Mouse (Mus musculus): ENCODE measurements at regions not wholly inside any gene's neighbourhood (a gene's known extent, or its start where the extent isn't known, plus 50 kb on each side); places are given as distances from the start of the nearest gene placed in this dataset.

DNA sequence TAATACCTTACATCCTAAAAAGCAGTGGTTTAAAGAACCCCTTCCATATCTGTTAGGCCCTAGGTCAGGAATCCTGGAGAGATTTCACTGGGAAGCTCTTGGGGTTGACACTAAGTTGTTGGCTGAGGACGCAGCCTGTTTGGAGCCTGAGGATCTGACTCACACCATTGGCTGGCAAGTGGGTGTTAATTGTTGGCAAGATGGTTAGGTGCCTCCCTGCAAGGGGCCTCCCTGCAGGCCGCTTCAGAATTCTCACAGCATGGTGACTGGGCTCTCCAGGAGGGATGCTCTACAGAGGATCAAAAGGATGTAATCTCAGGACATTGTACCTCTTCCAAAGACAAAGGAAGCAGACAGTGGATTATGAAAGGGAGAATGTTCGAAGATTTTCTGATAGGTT lies 270.7 kb upstream of the Fn1 start:
- Histone ChIP-seq H3K36me3 (ENCODE audit: control insufficient read depth, insufficient read depth, low read length) (no peaks in the 10 kb centered on the region), H3K27ac (ENCODE audit: low read depth, low read length) (no peak overlapping the region), H3K4me2 (ENCODE audit: low read length) (no peak overlapping the region), H3K4me1 (ENCODE audit: control insufficient read depth, insufficient read depth, low read length) (no peaks in the 10 kb centered on the region), H3K9ac (ENCODE audit: low read length) (no peak overlapping the region), H3K4me3 (ENCODE audit: low read depth, low read length) (no peak overlapping the region), H3K27me3 (replicated peaks; ENCODE audit: control insufficient read depth, insufficient read depth, low read length) (no peaks in the 10 kb centered on the region), H3K9me3 (replicated peaks; ENCODE audit: control insufficient read depth, low read length) (no peaks in the 10 kb centered on the region)
- DNase-seq (ENCODE audit: low spot score) (no peak), ATAC-seq (no peak)
- 49% methylated on average over 3 of the region's 3 CpGs for WGBS

DNA sequence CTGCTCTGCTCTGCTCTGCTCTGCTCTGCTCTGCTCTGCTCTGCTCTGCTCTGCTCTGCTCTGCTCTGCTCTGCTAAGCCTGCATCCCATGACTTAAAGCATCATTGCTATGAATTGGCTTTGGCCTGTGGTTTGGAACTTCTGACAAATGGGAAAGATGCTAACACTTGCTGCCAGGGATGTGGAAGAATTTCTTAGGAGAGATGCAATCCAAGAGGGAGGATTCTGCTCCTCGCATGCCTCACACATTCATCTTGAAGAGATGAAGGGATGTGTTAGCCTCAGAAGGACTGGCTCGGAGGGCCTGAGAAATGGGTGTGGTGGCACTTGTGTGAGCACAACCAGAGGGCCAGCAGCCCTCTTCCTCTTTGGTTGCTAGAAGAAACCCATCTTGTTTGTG lies 268.5 kb upstream of the Fn1 start:
- Histone ChIP-seq H3K4me3 (ENCODE audit: low read depth, low read length) (no peak overlapping the region), H3K4me1 (ENCODE audit: control insufficient read depth, insufficient read depth, low read length) (no peaks in the 10 kb centered on the region), H3K27me3 (replicated peaks; ENCODE audit: control insufficient read depth, insufficient read depth, low read length) (no peaks in the 10 kb centered on the region), H3K9me3 (replicated peaks; ENCODE audit: control insufficient read depth, low read length) (no peaks in the 10 kb centered on the region), H3K4me2 (ENCODE audit: low read length) (no peak overlapping the region), H3K9ac (ENCODE audit: low read length) (no peak overlapping the region), H3K36me3 (ENCODE audit: control insufficient read depth, insufficient read depth, low read length) (no peaks in the 10 kb centered on the region), H3K27ac (ENCODE audit: low read depth, low read length) (no peak overlapping the region)
- ATAC-seq: no peak
- no peak for DNase-seq (ENCODE audit: low spot score)
- WGBS: 86% methylated on average over 2 of the region's 2 CpGs

DNA sequence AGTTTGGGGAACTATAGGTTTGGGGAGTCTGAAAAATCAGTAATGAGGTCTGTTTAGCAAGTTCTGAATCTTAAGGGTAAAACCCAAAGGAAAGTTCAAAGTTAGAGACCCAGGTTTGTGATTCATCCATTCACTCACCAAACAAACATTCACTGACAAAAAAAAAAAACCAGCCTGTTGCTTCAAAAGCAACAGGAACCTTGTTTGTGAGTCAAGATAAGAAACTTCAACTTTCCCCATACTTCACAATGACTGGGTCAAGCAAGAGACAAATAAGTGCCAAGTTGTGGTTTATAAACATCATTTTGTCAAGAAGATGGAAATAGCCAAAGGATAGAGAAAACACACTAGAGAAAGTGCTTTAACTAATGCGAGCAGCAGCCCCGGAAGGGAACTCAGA lies 266.9 kb upstream of the Fn1 start:
- Histone ChIP-seq H3K4me1 (ENCODE audit: control insufficient read depth, insufficient read depth, low read length) (no peaks in the 10 kb centered on the region), H3K4me2 (ENCODE audit: low read length) (no peak overlapping the region), H3K4me3 (ENCODE audit: low read depth, low read length) (no peak overlapping the region), H3K36me3 (ENCODE audit: control insufficient read depth, insufficient read depth, low read length) (no peaks in the 10 kb centered on the region), H3K9ac (ENCODE audit: low read length) (no peak overlapping the region), H3K27ac (ENCODE audit: low read depth, low read length) (no peak overlapping the region), H3K27me3 (replicated peaks; ENCODE audit: control insufficient read depth, insufficient read depth, low read length) (no peaks in the 10 kb centered on the region), H3K9me3 (replicated peaks; ENCODE audit: control insufficient read depth, low read length) (no peaks in the 10 kb centered on the region)
- 91% methylated on average over 2 of the region's 2 CpGs for WGBS
- ATAC-seq (no peak), DNase-seq (ENCODE audit: low spot score) (no peak)

DNA sequence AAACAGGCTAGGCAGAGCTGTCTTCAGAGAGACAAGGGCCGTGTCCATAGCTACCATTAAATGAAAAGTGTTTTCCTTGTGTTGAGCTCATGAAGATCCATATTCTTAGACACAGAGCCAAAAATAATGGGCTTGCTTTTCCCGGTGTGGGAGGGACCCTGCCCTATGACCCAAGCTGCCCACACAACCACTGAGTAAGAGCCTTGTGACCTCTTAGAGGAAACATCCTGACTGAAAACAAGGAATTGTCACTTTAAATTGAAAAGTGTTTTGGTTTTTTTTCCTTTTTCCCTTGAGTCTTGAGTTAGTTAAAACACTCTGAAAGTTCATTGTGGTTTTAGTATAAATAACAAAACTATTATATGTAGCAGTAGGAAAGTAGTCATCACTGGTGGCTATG lies 264.0 kb upstream of the Fn1 start:
- Histone ChIP-seq H3K36me3 (ENCODE audit: control insufficient read depth, insufficient read depth, low read length) (no peaks in the 10 kb centered on the region), H3K4me2 (ENCODE audit: low read length) (no peak overlapping the region), H3K9ac (ENCODE audit: low read length) (no peak overlapping the region), H3K9me3 (replicated peaks; ENCODE audit: control insufficient read depth, low read length) (no peaks in the 10 kb centered on the region), H3K4me3 (ENCODE audit: low read depth, low read length) (no peak overlapping the region), H3K4me1 (ENCODE audit: control insufficient read depth, insufficient read depth, low read length) (no peaks in the 10 kb centered on the region), H3K27ac (ENCODE audit: low read depth, low read length) (no peak overlapping the region), H3K27me3 (replicated peaks; ENCODE audit: control insufficient read depth, insufficient read depth, low read length) (no peaks in the 10 kb centered on the region)
- 85% methylated on average over 2 of the region's 2 CpGs for WGBS
- no peak for DNase-seq (ENCODE audit: low spot score)
- no peak for ATAC-seq

DNA sequence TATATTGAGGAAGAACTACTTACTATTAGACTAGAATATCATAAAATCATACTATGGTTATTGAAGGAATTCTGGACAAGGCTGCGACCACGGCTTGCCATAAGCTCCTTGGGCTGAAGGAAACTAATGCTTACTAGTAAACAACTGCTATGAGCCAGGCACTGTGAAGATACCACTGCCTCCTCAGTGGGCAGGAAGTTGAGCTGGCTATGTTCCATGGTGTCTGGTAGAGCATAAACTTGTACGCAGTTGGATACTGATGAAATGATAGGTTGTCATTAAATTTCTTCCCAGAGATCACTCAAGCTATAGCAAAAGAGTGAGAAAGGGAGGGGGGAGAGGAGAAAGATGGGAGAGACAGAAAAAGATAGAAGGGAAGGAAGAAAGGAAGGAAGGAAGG lies 261.4 kb upstream of the Fn1 start:
- H3K27me3 ChIP-seq (replicated peaks; ENCODE audit: control insufficient read depth, insufficient read depth, low read length): no peaks in the 10 kb centered on the region
- H3K27ac ChIP-seq (ENCODE audit: low read depth, low read length): no peak overlapping the region
- H3K4me1 ChIP-seq (ENCODE audit: control insufficient read depth, insufficient read depth, low read length): no peaks in the 10 kb centered on the region
- no peak for DNase-seq (ENCODE audit: low spot score)
- no peak overlapping the region for H3K4me3 ChIP-seq (ENCODE audit: low read depth, low read length)
- no peak overlapping the region for H3K9ac ChIP-seq (ENCODE audit: low read length)
- 98% methylated on average over 3 of the region's 3 CpGs for WGBS
- no peaks in the 10 kb centered on the region for H3K9me3 ChIP-seq (replicated peaks; ENCODE audit: control insufficient read depth, low read length)
- no peak for ATAC-seq
- no peaks in the 10 kb centered on the region for H3K36me3 ChIP-seq (ENCODE audit: control insufficient read depth, insufficient read depth, low read length)
- no peak overlapping the region for H3K4me2 ChIP-seq (ENCODE audit: low read length)

DNA sequence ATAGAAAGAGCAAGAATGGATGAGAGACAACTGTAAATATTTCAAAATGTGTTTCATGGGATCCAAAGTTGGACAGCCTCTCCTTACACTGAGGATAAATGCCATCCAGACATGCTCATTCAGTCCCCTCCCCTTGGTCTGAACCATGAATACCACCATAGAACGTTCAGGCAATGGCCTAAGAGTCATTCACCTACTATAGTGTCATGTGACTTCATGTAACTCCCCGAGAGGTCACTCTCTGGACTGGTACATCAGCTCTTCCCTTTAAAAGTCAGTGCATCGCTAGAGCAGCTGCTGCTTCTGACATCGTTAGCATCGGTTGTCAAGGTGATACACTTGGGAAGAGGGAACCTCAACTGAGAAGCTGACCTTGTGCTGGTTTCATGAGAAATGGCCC lies 260.2 kb upstream of the Fn1 start:
- Histone ChIP-seq H3K9me3 (replicated peaks; ENCODE audit: control insufficient read depth, low read length) (no peaks in the 10 kb centered on the region), H3K27ac (ENCODE audit: low read depth, low read length) (no peak overlapping the region), H3K4me1 (ENCODE audit: control insufficient read depth, insufficient read depth, low read length) (no peaks in the 10 kb centered on the region), H3K9ac (ENCODE audit: low read length) (no peak overlapping the region), H3K27me3 (replicated peaks; ENCODE audit: control insufficient read depth, insufficient read depth, low read length) (no peaks in the 10 kb centered on the region), H3K36me3 (ENCODE audit: control insufficient read depth, insufficient read depth, low read length) (no peaks in the 10 kb centered on the region), H3K4me2 (ENCODE audit: low read length) (no peak overlapping the region), H3K4me3 (ENCODE audit: low read depth, low read length) (no peak overlapping the region)
- no peak for DNase-seq (ENCODE audit: low spot score)
- WGBS: 73% methylated on average over 5 of the region's 5 CpGs
- no peak for ATAC-seq

DNA sequence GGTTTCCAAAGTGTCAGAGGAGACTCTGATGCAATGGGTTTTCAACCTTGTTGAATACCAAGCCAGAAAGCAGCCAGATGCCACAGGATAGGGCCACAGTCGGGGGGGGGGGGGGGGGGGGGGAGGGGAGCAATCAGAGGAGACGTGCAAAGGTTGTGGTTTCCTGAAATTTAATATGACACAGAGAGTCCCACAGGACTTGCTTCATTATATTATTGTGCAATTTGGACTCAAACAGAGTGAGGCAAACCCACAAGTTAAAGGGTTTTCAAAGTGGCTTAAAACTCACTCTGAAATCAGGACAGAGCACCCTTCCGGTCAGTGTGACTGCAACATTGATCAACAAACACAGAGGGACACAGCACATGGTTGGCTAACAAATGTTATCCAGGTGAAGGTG lies 259.4 kb upstream of the Fn1 start:
- Histone ChIP-seq H3K4me3 (ENCODE audit: low read depth, low read length) (no peak overlapping the region), H3K36me3 (ENCODE audit: control insufficient read depth, insufficient read depth, low read length) (no peaks in the 10 kb centered on the region), H3K4me2 (ENCODE audit: low read length) (no peak overlapping the region), H3K27me3 (replicated peaks; ENCODE audit: control insufficient read depth, insufficient read depth, low read length) (no peaks in the 10 kb centered on the region), H3K9me3 (replicated peaks; ENCODE audit: control insufficient read depth, low read length) (no peaks in the 10 kb centered on the region), H3K4me1 (ENCODE audit: control insufficient read depth, insufficient read depth, low read length) (no peaks in the 10 kb centered on the region), H3K27ac (ENCODE audit: low read depth, low read length) (no peak overlapping the region), H3K9ac (ENCODE audit: low read length) (no peak overlapping the region)
- DNase-seq (ENCODE audit: low spot score) (no peak), ATAC-seq (no peak)
- 42% methylated on average over 2 of the region's 3 CpGs for WGBS

DNA sequence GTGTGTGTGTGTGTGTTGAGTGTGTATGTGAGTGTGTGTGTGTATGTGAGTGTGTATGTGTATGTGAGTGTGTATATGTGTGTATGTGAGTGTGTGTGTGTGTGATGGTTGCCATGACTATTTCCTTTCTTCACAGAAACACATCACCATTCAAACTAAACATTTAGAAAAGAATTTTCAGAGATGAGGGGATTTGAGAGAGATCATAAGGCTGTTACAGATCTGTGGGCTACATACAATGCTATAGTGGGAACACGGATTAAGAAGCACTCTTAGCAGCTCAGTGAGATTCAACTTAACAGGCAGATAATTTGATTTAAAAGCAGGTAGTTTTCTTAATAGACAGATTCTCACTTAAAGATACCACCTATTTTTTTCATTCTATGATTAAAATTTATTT lies 257.1 kb upstream of the Fn1 start:
- H3K27me3 ChIP-seq (replicated peaks; ENCODE audit: control insufficient read depth, insufficient read depth, low read length): no peaks in the 10 kb centered on the region
- no peaks in the 10 kb centered on the region for H3K36me3 ChIP-seq (ENCODE audit: control insufficient read depth, insufficient read depth, low read length)
- 88% methylated on average over 1 of the region's 1 CpGs for WGBS
- no peaks in the 10 kb centered on the region for H3K4me1 ChIP-seq (ENCODE audit: control insufficient read depth, insufficient read depth, low read length)
- no peak overlapping the region for H3K9ac ChIP-seq (ENCODE audit: low read length)
- H3K27ac ChIP-seq (ENCODE audit: low read depth, low read length): no peak overlapping the region
- H3K4me3 ChIP-seq (ENCODE audit: low read depth, low read length): no peak overlapping the region
- no peak for DNase-seq (ENCODE audit: low spot score)
- H3K4me2 ChIP-seq (ENCODE audit: low read length): no peak overlapping the region
- no peaks in the 10 kb centered on the region for H3K9me3 ChIP-seq (replicated peaks; ENCODE audit: control insufficient read depth, low read length)
- ATAC-seq: peak; percentile 12; the same call in 1 of the 2 replicates

DNA sequence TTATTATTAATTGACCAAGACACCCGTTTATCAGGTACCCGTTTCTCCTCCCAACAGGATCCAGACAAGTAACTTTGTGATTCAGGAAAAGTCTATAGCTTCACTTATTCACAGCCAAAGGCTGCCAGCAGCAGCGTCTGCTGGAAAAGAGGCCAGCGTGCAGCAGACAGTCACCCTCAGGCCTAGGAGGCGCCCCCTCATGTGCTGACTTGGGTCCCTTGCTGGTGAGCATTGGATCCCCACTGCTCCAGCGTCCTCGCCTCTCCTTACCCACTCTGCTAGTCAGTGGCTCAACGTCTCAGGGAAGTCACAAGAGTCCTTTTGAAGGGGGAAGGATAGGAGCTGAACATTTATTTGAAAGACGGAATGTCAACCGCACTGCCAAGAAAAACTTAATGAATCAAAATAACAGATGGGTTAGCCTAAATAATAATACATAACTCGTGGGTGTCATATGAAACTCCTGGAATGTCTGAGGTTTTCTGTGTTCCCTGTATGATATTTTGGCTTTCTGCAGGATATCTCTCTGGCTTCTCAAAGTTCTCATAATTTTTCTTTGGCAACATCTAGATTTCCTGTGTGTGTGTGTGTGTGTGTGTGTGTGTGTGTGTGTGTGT lies 256.6 kb upstream of the Fn1 start:
- Histone ChIP-seq H3K36me3 (ENCODE audit: control insufficient read depth, insufficient read depth, low read length) (no peaks in the 10 kb centered on the region), H3K9ac (ENCODE audit: low read length) (no peak overlapping the region), H3K4me1 (ENCODE audit: control insufficient read depth, insufficient read depth, low read length) (no peaks in the 10 kb centered on the region), H3K27ac (ENCODE audit: low read depth, low read length) (no peak overlapping the region), H3K27me3 (replicated peaks; ENCODE audit: control insufficient read depth, insufficient read depth, low read length) (no peaks in the 10 kb centered on the region), H3K9me3 (replicated peaks; ENCODE audit: control insufficient read depth, low read length) (no peaks in the 10 kb centered on the region), H3K4me2 (ENCODE audit: low read length) (no peak overlapping the region), H3K4me3 (ENCODE audit: low read depth, low read length) (no peak overlapping the region)
- 73% methylated on average over 11 of the region's 11 CpGs for WGBS
- ATAC-seq (peak; percentile 55; the same call in 1 of the 2 replicates), DNase-seq (ENCODE audit: low spot score) (peak; percentile 64)

All from forebrain, embryonic 14.5 days (tissue).